Mouse (Mus musculus) midbrain, postnatal 0 days (tissue): ENCODE data around the gene Dlg2. TPM values are rescaled to one million over a fixed set of nuclear protein-coding genes. Genes with fewer than 3 reads are reported as not detected.

Source experiments
- ATAC-seq: fragments of 200-750 bp; cut with Nextera tagmentation; 2 replicates; pipeline ENCODE4 v1.8.0; 2017; ENCODE audit warnings: moderate number of reproducible peaks, mild to moderate bottlenecking, moderate TSS enrichment, moderate library complexity; ENCODE audit not compliant: low FRiP score
- DNase-seq: peaks from one replicate; pipeline ENCODE4 v3.0.0-alpha.2; 2015; ENCODE audit warnings: low spot score
- H3K27ac ChIP-seq: fragments of 300-500 bp; sonication (generic); 2 replicates; pipeline ENCODE4 v1.5.1; 2014; ENCODE audit warnings: low read depth, mild to moderate bottlenecking, low read length, mixed read lengths
- H3K27me3 ChIP-seq: fragments of 300-500 bp; sonication (generic); 2 replicates; pipeline ENCODE4 v1.6.1; 2014; ENCODE audit warnings: low read length, control low read depth, mixed read lengths; ENCODE audit not compliant: insufficient read depth
- H3K36me3 ChIP-seq: fragments of 300-500 bp; sonication (generic); 2 replicates; pipeline ENCODE4 v1.6.1; 2014; ENCODE audit warnings: low read length, control low read depth, mixed read lengths; ENCODE audit not compliant: insufficient read depth
- H3K4me1 ChIP-seq: fragments of 300-500 bp; sonication (generic); 2 replicates; pipeline ENCODE4 v1.6.1; 2014; ENCODE audit warnings: mild to moderate bottlenecking, control low read depth, antibody characterized with exemption, low read length, mixed read lengths; ENCODE audit not compliant: insufficient read depth
- H3K4me2 ChIP-seq: fragments of 300-500 bp; sonication (generic); 2 replicates; pipeline ENCODE4 v1.6.1; 2014; ENCODE audit warnings: low read depth, mild to moderate bottlenecking, low read length, mixed read lengths; ENCODE audit not compliant: poor library complexity, severe bottlenecking
- H3K4me3 ChIP-seq: fragments of 300-500 bp; sonication (generic); 2 replicates; pipeline ENCODE4 v1.5.1; 2014; ENCODE audit warnings: low read depth, mild to moderate bottlenecking, low read length, moderate library complexity
- H3K9ac ChIP-seq: fragments of 300-500 bp; sonication (generic); replicated peaks from 2 replicates; pipeline ENCODE4 v1.6.1; 2014; ENCODE audit warnings: mild to moderate bottlenecking, low read length, moderate library complexity, mixed read lengths; ENCODE audit not compliant: poor library complexity, severe bottlenecking
- H3K9me3 ChIP-seq: fragments of 300-500 bp; sonication (generic); 2 replicates; pipeline ENCODE4 v1.6.1; 2016; ENCODE audit warnings: low read length, control low read depth
- CTCF ChIP-seq: IDR thresholded peaks from 2 replicates; pipeline ENCODE4 v1.5.1; 2016; ENCODE audit warnings: antibody characterized with exemption, mild to moderate bottlenecking
- WGBS: fragments of 180-500 bp; shearing (Covaris S2); extraction: QIAGEN DNeasy Blood & Tissue Kit; methylation state at CpG from one replicate; pipeline ENCODE4 v1.1.7; 2014; 5-methylcytosine and 5-hydroxymethylcytosine counted together
- polyA plus RNA-seq: library from polyadenylated mRNA; unstranded; fragments of >200 nt; fragmentation: Nextera tagmentation; extraction: Ambion mirVana; gene quantifications from 2 replicates; pipeline ENCODE4 v1.2.1, GENCODE M21; 2015
- total RNA-seq: library from RNA; depleted of rRNA; stranded (reverse); fragments of >200 nt; gene quantifications from 2 replicates; pipeline ENCODE4 v1.2.3, GENCODE M21; 2014

Dlg2 gene
- total and polyA plus RNA-seq, 2 experiments from 2014 or later = 21.6 to 126 TPM

DNA sequence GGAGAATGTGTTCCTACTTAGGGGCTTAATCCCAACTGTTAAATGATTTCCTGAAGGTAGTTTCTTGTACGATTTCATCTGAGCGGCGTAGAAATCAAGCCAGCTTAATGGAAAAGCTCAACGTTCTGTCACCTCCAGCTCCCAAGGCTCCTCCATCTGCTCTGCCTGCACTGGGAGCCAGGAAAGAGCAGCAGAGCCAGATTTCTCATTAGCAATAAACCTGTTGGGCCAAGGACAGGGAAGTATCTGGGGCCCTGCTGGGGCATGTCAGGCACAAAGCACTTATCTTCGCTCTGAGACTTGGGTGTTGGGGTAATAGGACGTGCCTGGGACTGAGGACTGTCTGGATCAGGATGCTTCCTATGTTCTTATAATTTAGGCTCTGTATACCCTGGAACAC lies 1839.9 kb downstream of the Dlg2 start:
- Histone ChIP-seq H3K9me3 (no peaks in the 10 kb centered on the region), H3K4me1 (no peaks in the 10 kb centered on the region), H3K27me3 (no peaks in the 10 kb centered on the region), H3K36me3 (no peaks in the 10 kb centered on the region), H3K4me2 (no peak overlapping the region), H3K27ac (0 out of 2 replicates have a peak overlapping the region, but pooled peaks have one; percentile 3), H3K9ac (no peak overlapping the region), H3K4me3 (no peak overlapping the region)
- DNase-seq (peak; percentile 68), ATAC-seq (no peak)
- no peak for TF ChIP-seq CTCF
- WGBS = 66% methylated on average over 6 of the region's 6 CpGs

GRCm38 (mm10) chr7:92319469-92319868 lies 1843.0 kb downstream of the Dlg2 start:
- H3K27me3 ChIP-seq = no peaks in the 10 kb centered on the region
- no peak overlapping the region for H3K9ac ChIP-seq
- ATAC-seq = no peak
- WGBS = 65% methylated on average over 1 of the region's 1 CpGs
- H3K9me3 ChIP-seq = no peaks in the 10 kb centered on the region
- no peak overlapping the region for H3K27ac ChIP-seq
- H3K4me3 ChIP-seq = no peak overlapping the region
- TF ChIP-seq CTCF = no peak
- DNase-seq = no peak
- H3K4me1 ChIP-seq = no peaks in the 10 kb centered on the region
- no peak overlapping the region for H3K4me2 ChIP-seq
- H3K36me3 ChIP-seq = no peaks in the 10 kb centered on the region

DNA sequence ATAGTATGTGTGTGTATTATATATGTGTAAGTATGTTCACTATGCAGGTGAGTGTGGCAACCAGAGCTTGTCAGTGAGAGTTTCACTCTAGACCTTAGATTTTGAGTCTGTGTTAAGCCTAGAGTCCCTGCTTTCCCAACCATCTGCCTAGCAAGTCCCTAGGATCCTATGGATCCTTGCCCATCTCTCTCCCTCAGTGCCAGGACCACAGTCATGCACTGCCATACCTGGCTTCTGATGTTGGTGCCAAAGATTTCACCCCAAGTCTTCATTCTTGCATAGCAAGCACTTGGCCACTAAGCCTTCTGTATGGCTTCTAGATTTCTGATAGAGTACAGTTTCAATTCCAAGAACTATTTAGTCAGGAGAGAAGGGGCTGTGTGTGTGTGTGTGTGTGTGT lies 1843.7 kb downstream of the Dlg2 start:
- Histone ChIP-seq H3K9ac (no peak overlapping the region), H3K27me3 (no peaks in the 10 kb centered on the region), H3K36me3 (no peaks in the 10 kb centered on the region), H3K4me3 (no peak overlapping the region), H3K9me3 (no peaks in the 10 kb centered on the region), H3K4me1 (no peaks in the 10 kb centered on the region), H3K27ac (no peak overlapping the region), H3K4me2 (no peak overlapping the region)
- ATAC-seq (no peak), DNase-seq (no peak)
- no peak for TF ChIP-seq CTCF

- no peaks in the 10 kb centered on the region for H3K9me3 ChIP-seq
- WGBS = 86% methylated on average over 2 of the region's 2 CpGs
- no peaks in the 10 kb centered on the region for H3K36me3 ChIP-seq
- H3K4me1 ChIP-seq = no peaks in the 10 kb centered on the region
- H3K27ac ChIP-seq = no peak overlapping the region
- no peak for TF ChIP-seq CTCF
- no peaks in the 10 kb centered on the region for H3K27me3 ChIP-seq
- ATAC-seq = no peak
- H3K4me2 ChIP-seq = no peak overlapping the region
- DNase-seq = no peak
- H3K4me3 ChIP-seq = no peak overlapping the region
- H3K9ac ChIP-seq = no peak overlapping the region
Observed at GRCm38 (mm10) chr7:92321786-92322185, 1845.3 kb downstream of the Dlg2 start.

DNA sequence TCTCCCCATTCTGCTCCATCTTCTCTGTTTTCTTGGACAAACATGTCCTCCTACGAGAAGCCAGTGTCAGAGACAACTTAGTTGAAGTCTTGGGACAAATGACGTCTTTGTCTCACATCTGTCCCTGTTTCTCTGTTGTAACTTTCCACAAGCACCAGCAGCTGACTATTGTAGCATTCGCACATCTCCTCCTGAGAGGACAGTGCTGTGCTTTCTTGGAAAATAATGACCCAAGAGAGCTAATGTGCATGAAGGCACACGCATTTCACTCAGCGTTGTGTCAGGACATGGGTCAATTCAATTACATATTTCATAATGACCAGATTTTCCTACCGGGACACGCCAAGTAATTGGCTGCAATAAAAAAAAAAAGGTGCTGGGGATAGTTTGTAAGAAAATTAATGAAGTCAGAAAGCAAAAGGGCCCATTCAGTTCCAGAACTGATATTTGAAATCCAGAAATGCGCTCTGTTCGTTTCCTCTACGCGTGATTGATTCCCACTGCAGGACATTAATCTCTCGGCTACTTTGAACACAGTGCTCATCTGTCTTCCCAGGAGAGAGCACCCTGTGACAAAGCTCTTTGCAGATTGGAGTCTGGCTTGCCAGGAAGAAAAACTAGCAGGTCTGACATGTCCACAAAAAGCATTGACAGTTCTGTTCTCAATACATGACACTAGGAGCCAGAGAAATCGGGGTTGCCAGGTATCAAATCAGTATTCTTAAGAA lies 1846.0 kb downstream of the Dlg2 start:
- no peak overlapping the region for H3K4me3 ChIP-seq
- H3K9me3 ChIP-seq = no peaks in the 10 kb centered on the region
- ATAC-seq (no peak), DNase-seq (peak; percentile 37)
- H3K9ac ChIP-seq = no peak overlapping the region
- no peak overlapping the region for H3K27ac ChIP-seq
- no peak for TF ChIP-seq CTCF
- no peak overlapping the region for H3K4me2 ChIP-seq
- WGBS = 42% methylated on average over 13 of the region's 13 CpGs
- no peaks in the 10 kb centered on the region for H3K4me1 ChIP-seq
- H3K27me3 ChIP-seq = no peaks in the 10 kb centered on the region
- H3K36me3 ChIP-seq = no peaks in the 10 kb centered on the region

- Histone ChIP-seq H3K4me3 (no peak overlapping the region), H3K27me3 (no peaks in the 10 kb centered on the region), H3K9ac (no peak overlapping the region), H3K4me1 (no peaks in the 10 kb centered on the region), H3K36me3 (no peaks in the 10 kb centered on the region), H3K4me2 (no peak overlapping the region), H3K9me3 (no peaks in the 10 kb centered on the region), H3K27ac (no peak overlapping the region)
- ATAC-seq (no peak), DNase-seq (peak; percentile 48)
- TF ChIP-seq CTCF = peak; percentile 64
- WGBS = 45% methylated on average over 4 of the region's 4 CpGs
Observed at GRCm38 (mm10) chr7:92323710-92324109, 1847.2 kb downstream of the Dlg2 start.
